Mouse (Mus musculus) retina, postnatal 1 day (tissue): ENCODE measurements around the gene Trim47.
"Not testable (repeated sequence)": the region's sequence is repeated elsewhere in the genome, so short reads cannot be mapped to it uniquely, and the experiment has no call there.

ENCODE experiments used
- DNase-seq: peaks from one replicate; pipeline ENCODE4 v3.0.0-alpha.2; 2012

Gene Trim47

DNA sequence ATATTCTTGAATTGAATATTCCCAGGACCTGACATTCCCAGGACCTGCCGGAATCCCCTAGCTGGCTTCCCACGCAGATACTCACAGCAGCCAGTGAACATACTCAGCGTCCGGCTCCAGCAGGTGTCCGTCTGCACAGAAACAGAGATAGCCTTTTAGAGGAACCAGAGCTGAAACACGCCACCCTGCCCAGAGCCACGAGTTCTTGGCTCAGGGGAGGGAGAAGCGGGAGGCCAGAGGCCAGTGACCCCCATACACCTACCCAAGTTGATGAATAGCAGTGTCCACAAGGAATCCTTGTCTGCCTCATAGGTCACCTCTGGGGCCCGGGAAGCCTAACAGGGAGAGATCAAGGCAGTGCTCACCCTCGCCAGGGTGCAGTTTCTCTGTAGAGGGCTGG lies 7.2 kb upstream of the Trim47 start:
- DNase-seq: no peak

DNA sequence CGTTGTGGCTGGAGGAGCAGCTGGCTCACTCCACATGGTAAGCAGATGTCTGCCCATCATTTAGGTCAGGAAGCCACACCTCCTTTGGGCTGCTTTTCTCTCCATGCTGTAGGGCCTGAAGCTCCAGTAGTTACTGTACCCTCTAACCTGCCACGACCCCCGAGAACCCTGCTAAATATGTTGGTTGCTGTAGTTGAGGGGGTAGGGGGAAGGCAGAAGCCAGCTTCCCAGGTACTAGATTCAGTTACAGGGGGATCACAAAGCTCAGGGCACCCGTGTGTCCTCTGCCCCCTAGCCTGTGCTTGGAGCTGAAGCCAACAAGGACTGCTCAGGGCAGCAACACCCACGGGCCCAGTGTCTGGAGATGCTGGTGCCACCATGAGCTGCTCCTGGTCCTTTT lies 6.5 kb upstream of the Trim47 start:
- peak; percentile 38 for DNase-seq

DNA sequence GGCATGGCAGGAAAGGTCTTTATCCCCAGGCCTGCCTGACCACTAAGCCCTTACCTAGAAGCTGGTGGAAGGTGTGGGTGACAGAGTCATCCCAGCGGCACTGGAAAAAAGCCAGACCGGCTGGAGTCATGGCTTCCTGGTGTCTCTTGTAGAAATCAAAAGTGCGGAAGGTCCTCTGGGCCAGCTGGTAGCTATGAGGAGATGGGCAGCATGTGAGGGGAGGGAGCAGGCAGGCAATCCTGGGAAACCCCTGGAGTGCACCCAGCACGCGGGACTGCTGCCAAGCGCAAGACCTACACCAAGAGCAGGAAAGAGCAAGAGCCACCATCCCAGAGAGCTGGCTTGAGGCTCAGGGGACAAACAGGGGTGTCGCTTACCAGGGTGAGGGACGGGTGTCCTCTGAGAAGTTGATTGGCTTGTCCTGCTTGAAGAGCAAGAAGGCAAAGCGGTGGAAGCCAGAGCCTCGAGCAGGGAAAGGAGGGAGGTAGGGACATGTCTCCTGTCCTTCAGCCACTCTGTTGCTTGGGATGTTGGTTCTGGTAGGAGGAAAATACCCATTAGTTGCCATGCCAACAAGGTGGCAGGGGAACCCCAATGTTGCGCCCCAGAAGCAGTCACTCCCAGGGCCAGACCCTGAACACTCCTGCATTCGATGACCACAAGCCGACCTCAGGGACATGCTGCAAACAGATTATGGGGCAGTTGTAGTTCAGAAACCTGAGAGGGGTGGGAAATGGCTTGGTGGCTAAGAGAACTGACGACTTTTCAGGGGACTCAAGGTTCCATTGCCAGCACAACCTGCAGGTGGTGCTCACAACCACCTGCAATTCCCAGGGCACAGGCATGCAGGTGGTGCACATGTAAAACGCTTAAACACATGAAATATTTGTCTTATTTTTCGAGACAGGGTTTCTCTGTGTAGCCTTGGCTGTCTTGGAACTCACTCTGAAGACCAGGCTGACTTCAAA lies 5.6 kb upstream of the Trim47 start:
- DNase-seq: no peak

DNA sequence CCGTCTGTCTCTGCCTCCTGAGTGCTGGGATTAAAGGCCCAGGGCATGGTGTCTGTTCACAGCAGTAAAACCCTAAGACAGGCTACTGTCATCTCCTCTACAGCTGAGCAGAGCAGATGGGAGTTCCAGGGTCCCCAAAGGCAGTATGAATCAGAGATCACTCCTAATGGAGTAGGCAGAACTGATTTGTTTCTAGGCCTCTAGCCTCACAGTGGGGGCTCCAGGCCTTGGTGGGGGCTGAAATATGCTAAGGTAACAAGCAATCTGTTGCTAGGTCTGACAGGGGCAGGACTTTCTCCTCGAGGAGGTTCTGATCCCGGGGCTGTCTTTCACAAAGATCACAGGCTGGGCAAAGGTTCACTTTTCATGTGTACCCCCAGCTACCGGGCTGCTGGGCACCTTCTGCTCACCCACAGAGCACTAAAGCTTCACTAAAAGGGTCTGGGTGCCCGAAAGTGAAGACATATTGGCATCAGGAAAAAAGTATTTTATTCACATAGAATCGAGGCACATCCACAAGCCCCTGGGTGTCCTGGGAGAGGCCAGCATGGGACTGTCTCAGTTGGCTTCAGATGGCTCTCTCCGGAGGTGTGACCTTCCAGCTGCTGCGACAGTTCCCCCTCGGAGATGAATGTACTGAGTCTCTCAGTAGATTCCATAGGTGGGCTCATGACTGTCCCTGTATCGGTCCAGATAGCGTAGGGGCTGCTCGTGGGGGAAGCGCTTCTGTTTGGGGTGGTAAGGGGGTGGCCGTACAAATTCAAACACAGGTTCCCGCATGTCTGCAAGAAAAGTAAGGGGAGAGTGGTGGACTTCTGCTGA lies 4.5 kb upstream of the Trim47 start:
- DNase-seq: peak; percentile 24

DNA sequence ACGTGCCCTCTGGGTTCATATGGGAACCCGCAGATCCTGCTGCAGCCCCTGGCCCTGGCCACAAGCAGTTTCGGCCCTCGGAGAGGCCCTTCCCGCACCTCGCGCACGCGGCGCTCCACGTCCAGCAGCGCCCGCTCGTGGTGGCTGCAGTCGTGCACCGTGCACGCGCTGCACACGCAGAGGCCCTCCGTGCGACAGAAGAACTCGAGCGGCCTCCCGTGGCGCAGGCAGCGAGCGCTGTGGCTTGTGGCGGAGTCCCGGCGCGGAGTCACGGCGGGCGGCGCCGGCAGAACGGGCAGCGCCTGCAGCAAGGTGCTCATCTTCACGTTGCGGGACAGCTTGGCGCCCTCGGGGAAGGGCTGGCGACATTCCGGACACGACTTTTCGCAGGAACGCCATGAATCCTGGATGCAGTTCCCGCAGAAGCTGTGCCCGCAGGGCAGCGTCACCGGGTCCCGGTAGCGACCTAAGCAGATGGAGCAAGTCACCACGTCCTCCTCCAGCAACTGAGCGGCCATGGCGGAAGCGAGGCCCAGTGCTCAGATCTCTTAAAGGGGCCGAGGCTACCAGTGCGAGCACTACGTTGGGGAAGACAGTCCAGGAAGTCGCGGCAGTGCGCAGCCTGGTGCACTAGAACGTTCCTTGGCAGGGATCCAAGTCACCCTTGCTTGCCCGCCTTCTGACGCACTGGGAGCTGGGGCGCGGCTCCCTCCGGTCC lies 3.6 kb upstream of the Trim47 start, which contains the start of gene Trim65:
Gene Trim65, minus strand, starts transcription at position 641 of the 718 bp plus-strand sequence.
- peak; percentile 94 for DNase-seq

DNA sequence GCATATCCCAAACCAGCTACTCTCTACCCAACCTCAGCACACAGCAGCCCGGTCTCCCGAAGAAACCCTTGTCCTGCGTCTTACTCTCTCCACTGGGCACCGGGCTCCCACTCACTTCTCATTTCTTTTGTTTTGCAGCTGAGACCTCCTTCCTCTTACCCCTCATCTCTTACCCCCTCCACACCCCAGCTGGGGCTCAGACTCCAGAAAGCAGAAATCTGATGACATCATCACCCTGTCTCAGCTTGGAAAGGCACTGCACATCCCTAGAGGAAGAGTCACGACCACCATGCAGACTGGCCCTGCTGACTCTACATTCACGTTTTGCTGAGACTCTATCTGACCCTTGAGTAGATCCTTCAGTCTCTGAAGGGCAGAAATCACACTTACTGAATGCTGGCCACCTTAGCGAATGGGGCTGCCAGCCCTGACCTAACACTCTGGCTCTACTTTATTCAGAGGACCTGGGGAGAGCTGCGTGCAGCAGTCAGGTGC lies 3.0 kb upstream of the Trim47 start:
- no peak for DNase-seq

DNA sequence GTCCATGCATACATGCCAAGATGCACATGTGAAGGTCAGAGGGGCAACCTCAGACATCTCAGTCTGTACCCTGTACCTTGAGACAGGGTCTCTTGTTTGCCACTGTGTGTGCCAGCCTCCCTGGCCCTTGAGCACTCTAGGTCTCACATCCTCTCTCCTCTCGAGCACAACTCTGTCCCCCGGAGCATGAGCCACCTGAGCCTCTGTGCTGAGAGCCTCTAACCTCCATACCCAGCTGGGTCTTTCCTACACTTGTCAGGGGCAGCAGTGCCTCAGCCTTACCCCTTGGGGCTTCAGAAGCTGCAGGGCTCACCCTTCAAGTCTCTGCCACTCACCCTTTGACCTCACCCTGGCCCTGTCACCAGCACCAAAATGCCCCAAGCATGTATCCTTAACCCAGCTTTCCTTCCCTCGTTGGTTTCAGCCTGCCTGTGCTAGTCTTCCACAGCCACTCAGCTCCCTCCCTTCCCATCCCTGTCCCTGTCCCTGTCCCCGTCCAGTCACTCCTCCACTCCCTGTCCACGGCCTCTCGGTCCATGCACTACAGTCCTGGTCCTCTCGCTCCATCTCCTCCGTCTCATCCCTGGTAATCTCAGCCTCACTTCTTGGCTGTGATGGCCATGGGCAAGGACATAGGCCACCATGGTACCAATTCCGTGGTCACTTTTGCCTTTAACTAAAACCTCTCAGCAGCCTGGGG lies 2.2 kb upstream of the Trim47 start:
- no peak for DNase-seq

DNA sequence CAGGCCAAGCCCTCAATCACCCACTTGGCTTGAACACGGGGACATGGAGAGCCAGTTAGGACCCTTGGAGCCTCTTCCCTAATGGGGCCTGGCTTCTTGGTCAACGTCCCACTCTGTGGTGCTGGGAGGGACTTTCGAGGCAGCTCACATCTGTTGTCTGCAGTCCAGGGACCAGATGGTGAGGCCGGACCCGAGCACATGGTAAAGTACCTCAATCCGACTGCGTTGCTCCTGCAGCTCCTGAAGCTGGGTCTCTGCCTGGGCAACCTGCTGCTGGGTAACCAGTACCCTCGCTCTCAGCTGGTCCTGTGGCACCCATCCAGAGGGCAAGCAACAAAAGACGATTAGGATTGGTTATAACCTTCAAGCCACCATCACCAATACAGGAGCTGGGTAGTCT lies 976 bp upstream of the Trim47 start:
- DNase-seq: peak; percentile 53

DNA sequence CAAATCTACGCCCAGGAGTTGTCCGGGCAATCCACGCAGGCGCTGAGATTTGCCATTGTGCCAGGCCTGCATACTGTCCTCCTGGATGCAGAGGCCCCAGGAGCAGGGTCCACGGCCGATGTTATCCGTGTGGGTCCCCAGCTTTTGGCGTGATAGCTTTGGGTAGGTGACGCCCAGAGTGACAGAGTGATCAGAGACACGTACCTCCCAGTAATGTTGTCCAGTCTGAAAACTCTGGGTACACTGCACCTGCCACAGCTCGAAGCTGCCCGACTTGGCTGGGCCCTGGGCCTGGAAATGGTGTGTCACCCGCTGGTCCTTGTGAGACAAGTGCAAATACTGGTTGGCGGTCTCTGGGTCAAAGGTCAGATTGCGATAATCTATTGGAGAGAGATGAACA lies 749 bp downstream of the Trim47 start:
- DNase-seq: no peak

DNA sequence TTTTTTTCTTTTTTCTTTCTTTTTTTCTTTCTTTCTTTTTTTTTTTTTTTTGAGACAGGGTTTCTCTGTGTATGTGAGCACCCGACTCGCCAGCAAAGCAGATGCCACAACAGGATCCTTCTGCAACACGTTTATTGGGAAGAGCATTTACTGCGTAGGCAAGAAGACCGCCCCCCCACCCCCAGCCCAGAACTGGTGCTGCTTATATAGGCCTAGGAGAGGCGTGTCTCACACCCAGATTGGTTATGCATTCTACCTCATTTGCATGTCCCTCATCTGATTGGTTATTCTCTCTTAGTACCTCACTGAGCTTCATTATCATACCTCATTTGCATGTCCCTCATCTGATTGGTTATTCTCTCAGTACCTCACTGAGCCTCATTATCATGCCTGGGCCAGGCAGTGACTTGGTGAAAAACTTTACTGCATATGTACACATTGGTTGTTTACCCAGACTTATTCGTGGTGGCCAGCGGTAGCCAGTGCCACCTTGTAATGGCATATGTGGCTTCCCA lies 5.2 kb downstream of the Trim47 start:
- DNase-seq: not testable (repeated sequence)

DNA sequence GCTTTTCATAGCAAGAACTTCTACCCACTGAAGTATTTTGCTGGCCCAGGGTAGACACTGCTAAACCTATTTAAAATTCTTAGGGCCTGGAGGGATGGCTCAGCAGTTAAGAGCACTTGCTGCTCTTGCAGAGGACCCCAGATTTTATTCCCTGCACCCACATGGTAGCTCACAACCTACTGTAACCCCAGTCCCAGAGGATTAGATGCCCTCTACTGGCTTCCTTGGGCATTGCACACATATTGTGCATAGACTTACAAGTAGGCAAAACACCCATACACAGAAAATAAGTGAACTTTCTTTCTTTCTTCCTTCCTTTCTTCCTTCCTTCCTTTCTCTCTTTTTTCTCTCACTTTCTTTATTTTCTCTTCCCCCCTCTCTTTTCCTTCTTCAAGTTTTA lies 9.2 kb downstream of the Trim47 start:
- peak; percentile 35 for DNase-seq

DNA sequence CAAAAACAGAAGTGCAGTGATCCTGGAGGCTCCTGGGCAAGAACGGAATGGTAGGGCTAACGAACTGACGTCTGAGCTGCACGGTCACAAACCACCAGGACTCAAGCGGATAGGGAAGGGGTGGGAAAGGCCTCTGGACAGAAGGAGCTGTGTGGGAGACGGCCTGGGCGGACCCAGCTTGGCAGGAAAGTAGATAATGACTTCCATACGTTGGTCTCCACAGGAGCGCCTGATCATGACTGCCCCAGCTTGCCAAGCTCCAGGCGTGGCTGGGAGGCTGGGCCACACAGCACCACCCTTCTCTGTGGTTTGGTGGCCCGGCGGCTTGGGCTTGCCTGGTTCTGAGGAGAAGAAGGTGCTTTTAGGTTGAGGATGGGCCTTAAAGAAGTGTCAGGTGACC lies 9.8 kb downstream of the Trim47 start:
- DNase-seq: no peak

DNA sequence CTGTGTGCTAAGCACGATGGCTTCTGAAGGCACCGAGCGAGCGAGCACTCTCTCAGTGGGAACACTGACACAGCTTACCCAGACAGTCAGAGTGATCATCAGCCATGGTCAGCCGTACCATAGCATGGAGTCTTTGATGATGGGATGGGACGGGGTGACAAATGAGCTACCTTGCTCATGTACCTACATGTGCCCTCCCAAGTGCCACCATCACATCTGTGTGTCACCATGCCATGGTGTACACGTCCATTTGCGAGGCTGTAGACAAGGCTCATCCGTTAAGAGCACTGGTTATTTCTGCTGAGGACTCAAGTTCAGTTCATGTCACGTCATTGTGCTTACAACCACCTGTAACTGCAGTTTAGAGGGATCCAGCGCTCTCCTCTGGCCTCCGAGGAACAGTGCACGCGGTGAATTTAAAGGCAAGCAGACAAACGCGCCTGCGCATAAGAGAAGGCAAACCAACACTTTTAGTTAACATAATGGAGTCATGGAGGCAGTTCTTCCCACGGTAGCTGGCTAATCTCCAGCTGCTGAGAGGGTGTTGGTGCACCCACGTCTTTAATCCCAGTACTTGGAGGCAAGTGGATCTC lies 15.3 kb downstream of the Trim47 start:
- no peak for DNase-seq

DNA sequence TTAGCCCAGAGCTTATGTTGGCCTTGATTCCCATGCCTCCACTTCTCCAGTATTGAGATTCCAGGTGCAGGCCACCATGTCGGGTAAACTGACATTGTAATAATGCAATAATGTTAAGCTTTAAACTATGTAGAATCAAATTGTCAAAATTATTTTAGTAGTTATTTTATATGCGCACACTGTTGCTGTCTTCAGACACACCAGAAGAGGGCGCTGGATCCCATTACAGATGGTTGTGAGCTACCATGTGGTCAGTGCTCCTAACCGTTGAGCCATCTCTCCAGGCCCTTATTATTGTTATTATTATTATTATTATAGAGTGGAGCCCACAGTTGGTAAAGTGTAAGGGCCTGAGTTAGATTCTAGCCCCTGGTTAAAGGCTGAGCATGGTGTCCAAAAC lies 15.9 kb downstream of the Trim47 start:
- DNase-seq: no peak

DNA sequence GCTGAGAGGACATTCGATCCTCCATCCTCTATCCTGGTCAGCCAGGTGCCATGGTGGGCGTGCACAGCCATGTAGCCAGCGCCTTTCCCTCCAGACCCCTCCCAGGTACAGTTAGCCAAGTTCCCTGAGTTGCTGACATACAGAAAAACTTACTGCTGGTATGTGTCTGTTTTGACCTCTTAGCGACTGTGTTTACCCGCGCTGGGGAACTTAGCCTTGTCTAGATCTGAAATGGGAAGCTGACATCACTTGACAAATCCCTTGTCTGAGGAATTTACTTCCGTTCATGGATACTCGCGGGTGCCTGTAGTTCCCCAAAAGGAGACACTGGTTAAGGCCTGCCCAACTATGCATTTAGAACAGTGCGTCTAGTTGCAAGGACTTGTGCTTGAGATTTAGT lies 16.5 kb downstream of the Trim47 start:
- no peak for DNase-seq

DNA sequence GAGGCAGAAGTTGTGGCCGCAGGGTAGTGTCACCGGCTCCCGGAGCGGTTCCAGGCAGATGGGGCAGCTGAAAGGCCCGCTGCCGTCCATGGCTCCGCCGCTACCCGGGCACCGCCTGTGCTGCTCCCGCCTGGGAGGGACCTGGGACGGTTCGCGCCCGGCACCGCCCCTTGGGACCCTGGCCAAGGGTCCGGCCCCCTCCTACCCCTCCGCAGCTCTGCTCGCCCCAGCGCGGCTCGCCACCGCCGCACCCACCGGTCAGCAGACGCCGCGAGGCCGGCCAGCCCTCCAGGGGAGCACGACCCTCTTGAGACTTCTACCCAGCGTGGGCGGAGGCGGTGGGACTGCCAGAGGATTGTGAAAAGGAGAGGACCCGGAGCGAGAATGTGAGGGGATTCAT lies 16.9 kb downstream of the Trim47 start:
- peak; percentile 34 for DNase-seq

DNA sequence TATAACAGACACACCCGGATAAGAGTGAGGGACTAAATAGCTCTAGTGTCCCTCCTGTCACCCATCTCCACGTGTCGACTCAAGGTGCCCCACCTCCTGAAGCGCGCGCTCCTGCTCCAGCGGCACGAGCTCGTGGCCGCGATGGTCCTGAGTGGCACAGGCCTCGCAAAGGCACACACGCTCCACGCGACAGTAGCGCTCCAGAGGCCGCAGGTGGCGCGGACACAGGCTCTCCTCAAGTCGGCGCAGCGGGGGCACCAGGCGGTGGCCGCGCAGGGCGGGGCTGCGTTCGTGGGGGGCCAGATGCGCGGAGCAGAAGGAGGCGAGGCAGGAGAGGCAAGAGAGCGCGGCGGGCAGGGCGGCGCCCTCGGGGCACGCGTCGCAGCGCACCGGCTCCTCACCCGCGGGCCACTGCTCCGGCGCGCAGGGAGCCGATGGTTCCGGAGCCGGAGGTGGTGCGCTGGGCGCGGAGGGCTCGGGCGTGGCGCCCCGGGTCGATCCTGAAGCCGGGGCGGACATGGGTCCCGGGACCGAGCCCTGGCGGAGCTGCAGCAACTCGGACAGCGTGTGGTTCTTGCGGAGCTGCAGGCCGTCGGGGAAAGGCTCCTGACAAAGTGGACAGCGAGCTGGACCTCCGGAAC lies 17.4 kb downstream of the Trim47 start:
- peak; percentile 59 for DNase-seq

DNA sequence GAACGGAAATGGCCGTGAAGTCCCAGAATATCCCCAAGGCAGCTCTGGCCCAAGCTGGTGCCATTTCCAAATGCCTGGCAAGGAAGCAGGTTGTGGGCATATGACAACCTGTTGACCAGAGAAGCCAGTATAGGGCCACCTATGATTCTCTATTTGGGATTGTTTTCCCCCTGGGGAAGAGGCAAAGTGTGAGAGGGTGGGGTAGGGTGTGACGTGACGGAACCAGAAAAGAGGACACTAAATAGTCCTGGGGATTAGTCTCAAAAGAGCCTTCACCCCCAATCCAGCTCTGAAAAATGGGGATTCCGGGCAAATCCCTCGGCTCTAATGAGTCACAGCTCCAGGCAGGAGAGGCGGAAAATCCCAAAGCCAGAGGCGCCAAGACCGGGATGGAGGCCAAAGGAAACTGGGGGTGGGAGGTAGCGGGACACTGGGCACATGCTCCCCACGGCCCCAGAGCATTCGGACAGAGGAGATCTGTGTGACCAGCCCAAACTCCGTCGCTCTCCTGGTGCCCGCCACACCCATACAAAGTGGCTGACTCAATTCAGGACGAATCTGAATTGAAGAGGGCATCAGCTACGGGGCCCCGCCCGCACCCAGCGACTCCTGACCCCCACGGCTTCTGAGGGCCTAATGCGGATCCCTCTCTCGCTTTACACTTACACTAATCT lies 18.4 kb downstream of the Trim47 start:
- peak; percentile 39 for DNase-seq

DNA sequence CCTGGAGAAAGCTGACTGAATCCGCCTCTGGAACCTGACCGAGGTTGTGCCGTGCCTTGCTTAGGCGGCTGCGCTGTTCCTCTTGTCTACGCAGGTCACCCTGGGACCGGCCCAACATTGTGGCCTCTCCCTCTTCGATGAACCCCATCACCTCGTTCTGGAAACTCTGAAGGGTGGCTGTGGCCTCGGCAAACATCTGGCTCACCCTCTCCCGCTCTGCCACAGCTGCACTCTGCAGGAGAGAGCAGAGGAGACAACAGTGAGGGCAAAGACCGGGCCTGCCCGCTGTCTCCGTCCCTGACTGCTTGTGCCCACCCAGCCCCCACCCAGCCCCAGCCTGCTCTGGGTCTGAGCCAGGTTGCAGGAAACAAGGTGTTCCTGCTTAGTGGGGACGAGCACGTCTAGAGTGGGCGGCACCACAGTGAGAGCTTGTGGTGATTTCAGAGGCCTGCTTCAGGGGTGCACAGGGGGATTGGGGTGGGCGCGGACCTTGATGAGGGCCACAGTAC lies 19.2 kb downstream of the Trim47 start:
- no peak for DNase-seq
